Mouse (Mus musculus): ENCODE results near the gene Olfr1288.

Gene Olfr1288

DNA sequence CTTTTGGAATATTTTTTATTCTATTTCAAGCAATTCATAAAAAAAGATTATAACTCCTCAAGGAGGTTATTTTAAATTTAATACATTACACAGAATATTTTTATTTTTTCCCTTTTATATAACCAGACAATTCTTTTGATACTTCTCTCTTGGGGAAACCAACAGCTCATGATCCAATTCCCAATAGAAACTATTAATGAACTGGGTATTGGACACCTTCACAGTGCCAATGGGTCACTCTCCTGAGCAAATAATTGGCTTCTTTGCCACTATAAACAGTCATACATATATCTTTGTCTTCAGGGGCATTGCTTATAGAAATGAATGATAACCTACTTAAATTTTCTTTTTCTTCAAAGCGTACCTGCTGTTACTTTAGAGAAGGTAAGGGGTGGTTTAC lies at the start of gene Olfr1288:
TSS of gene Olfr1288 (plus strand) at position 301 of the 400 bp plus-strand sequence.
- no peak for DNase-seq

DNA sequence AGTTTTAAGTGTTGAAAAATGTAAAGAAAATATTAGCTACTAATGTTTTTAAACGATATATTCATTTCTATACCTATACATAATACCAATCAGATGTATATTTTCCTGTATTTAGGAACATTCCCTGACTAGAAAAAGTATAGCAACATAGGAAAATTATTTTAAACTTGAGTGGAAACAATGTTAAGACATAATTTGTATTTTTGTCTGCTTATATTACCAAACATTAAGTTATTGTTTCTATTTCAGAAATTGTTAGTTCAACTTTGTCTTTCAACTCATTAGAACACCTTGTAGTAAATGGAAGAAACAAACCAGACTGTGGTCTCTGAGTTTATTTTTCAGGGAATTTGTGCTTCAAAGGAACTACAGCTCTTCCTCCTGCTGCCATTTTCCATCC lies 25.1 kb upstream of the Olfr1288 start, which contains the start of gene Olfr1287:
TSS of gene Olfr1287 (plus strand) at position 301 of the 400 bp plus-strand sequence.
- no peak for DNase-seq

DNA sequence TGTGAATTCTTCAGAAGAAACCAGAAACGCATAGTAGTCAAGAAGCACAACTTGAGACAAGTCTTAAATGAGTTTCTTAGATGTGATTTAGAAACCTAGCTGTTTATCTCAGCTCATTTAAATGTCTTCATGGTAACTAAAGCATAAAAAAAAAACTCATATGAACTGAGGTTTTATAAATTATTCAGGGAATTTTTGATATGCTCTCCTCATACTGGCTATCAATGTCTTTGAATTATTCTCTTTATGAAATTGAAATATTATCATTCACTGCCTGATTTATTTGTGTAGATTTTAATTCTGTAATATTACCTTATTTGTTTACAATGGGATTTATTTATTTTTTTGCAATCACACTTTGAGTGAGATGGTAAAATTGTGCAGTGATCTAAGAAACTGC lies 6.6 kb downstream of the Olfr1288 start, which contains the start of gene Olfr1289:
TSS of gene Olfr1289 (plus strand) at position 301 of the 400 bp plus-strand sequence.
- no peak for DNase-seq

DNA sequence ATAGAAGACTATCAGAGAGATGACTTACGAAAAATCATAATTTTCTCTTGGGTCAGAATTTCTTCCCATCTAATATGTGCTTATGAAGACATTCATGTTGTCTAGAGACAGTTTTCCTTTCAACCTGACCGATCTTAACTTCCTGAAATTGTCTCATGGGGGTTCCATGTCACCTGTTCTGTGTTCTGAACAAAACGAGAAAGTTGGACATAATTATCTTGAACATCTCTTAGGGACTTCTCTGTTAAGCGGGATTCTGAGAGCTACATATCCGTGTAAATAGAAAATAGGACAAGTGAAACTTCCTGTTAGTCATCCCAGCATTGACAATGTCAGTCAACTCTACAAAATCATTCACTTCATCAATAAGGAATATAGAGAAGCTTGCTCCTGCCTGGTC lies 19.8 kb downstream of the Olfr1288 start, which contains the start of gene Olfr1290:
TSS of gene Olfr1290 (minus strand) at position 101 of the 400 bp plus-strand sequence.
- DNase-seq: no peak

DNA sequence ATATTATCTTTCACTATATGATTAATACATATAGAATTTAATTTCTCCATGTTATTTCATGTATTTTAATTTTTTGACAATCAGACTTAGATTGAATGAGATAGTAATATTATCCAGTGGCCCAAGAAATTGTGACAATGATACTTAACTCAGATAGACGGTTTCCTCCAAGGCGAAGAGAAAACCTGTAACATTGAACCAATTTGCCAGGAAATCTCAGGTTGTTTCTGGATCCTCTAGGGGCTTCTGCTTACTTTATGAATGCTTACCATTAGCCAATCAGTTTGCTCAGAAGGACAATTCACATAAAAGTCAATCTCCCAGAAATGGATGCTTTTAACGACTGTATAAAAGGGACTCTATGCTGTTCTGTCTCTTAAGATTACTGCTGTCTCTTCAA lies 23.0 kb downstream of the Olfr1288 start, which contains the start of gene Olfr1291-ps1:
TSS of gene Olfr1291-ps1 (plus strand) at position 301 of the 400 bp plus-strand sequence.
- no peak for DNase-seq

DNA sequence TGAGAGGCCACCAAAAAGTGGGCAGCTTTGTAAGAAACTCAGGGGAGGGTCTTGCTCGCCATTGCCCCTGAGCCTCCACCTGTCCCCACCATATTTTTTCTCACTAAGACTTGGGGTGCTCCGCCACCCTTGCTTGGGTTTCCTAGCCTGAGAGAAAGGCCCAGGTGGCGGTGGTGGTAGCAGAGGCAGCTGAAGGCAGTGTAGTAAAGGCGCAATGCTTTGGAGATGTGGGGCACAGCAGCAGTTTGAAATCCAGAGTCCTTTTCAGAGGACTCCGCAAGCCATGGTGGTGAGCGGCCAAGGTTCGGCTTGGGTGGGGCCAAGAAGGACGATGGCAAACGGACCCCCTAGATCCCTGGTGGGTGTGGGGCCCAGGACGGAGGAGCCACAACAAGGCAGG lies 43.5 kb downstream of the Olfr1288 start:
- no peak for DNase-seq

DNA sequence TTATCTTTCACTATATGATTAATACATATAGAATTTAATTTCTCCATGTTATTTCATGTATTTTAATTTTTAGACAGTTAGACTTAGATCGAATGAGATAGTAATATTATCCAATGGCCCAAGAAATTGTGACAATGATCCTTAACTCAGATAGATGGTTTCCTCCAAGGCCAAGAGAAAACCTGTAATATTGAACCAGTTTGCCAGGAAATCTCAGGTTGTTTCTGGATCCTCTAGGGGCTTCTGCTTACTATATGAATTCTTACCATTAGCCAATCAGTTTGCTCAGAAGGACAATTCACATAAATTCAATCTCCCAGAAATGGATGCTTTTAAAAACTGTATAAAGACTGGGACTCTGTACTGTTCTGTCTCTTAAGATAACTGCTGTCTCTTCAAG lies 51.0 kb downstream of the Olfr1288 start, which contains the start of gene Olfr1293-ps:
TSS of gene Olfr1293-ps (plus strand) at position 301 of the 400 bp plus-strand sequence.
- DNase-seq: no peak

Data from cerebellum, postnatal 36 days (tissue).